Mouse (Mus musculus) limb, embryonic 11.5 days (tissue): ENCODE measurements around the gene 6820408C15Rik. TPM values are rescaled to one million over a fixed set of nuclear protein-coding genes. Genes with fewer than 3 reads are reported as not detected.

Experiments
- ATAC-seq: fragments of 200-750 bp; cut with Nextera tagmentation; 2 replicates; pipeline ENCODE4 v1.8.0; 2017; ENCODE audit warnings: low read depth; ENCODE audit not compliant: insufficient number of reproducible peaks, low FRiP score, low TSS enrichment
- DNase-seq: peaks from one replicate; pipeline ENCODE4 v3.0.0-alpha.2; 2015; ENCODE audit warnings: low spot score
- H3K27ac ChIP-seq: fragments of 300-500 bp; sonication (generic); replicated peaks from 2 replicates; pipeline ENCODE4 v1.5.1; 2014; ENCODE audit warnings: low read depth, mild to moderate bottlenecking, low read length
- H3K27me3 ChIP-seq: fragments of 300-500 bp; sonication (generic); 2 replicates; pipeline ENCODE4 v1.6.1; 2014; ENCODE audit warnings: mild to moderate bottlenecking, low read length, mixed read lengths; ENCODE audit not compliant: control insufficient read depth, insufficient read depth
- H3K36me3 ChIP-seq: fragments of 300-500 bp; sonication (generic); 2 replicates; pipeline ENCODE4 v1.6.1; 2014; ENCODE audit warnings: mild to moderate bottlenecking, low read length, moderate library complexity, mixed read lengths; ENCODE audit not compliant: control insufficient read depth, insufficient read depth
- H3K4me1 ChIP-seq: fragments of 300-500 bp; sonication (generic); 2 replicates; pipeline ENCODE4 v1.6.1; 2014; ENCODE audit warnings: low read length, mixed read lengths; ENCODE audit not compliant: control insufficient read depth, insufficient read depth
- H3K4me2 ChIP-seq: fragments of 300-500 bp; sonication (generic); 2 replicates; pipeline ENCODE4 v1.6.1; 2014; ENCODE audit warnings: low read depth, mild to moderate bottlenecking, moderate library complexity; ENCODE audit not compliant: severe bottlenecking
- H3K4me3 ChIP-seq: fragments of 300-500 bp; sonication (generic); 2 replicates; pipeline ENCODE4 v1.5.1; 2014; ENCODE audit warnings: low read depth, low read length
- H3K9ac ChIP-seq: fragments of 300-500 bp; sonication (generic); 2 replicates; pipeline ENCODE4 v1.6.1; 2014; ENCODE audit warnings: mild to moderate bottlenecking, low read length
- H3K9me3 ChIP-seq: fragments of 300-500 bp; sonication (generic); 2 replicates; pipeline ENCODE4 v1.6.1; 2016; ENCODE audit warnings: low read length; ENCODE audit not compliant: control insufficient read depth
- WGBS: fragments of 180-500 bp; shearing (Covaris S2); extraction: QIAGEN DNeasy Blood & Tissue Kit; methylation state at CpG from one replicate; pipeline ENCODE4 v1.1.7; 2014; 5-methylcytosine and 5-hydroxymethylcytosine counted together
- polyA plus RNA-seq: library from polyadenylated mRNA; unstranded; fragments of >200 nt; fragmentation: Nextera tagmentation; extraction: Ambion mirVana; gene quantifications from 2 replicates; pipeline ENCODE4 v1.2.1, GENCODE M21; 2014

The 6820408C15Rik gene
- polyA plus RNA-seq, 1 experiment from 2014 or later: 0.15 TPM

DNA sequence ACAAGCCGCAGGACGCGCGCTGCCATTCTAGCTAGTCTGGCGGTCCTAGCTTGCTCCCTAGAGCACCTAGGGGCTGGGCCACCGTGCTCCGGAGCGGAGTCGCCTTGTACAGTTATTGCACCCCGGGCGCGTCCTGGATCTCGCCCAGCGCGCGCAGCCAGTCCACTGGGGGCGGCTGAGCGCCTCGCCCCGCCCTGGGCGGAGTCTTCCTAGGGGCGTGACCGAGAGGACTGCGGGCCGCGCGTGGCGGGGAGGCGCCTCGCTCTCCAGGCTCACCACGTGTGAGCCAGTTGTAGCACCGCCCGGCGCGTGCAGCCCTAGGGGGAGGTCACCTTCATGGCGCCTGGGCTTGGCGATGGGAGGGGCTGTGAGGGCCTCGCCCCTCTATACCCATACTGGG is 16.7 kb upstream of the 6820408C15Rik start:
- Histone ChIP-seq H3K4me3 (peak overlapping the region; percentile 88), H3K4me2 (peak overlapping the region; percentile 58), H3K4me1 (peaks cover 19% of the 10 kb centered on the region), H3K27ac (peak overlapping the region; percentile 99), H3K36me3 (no peaks in the 10 kb centered on the region), H3K9me3 (no peaks in the 10 kb centered on the region), H3K9ac (peak overlapping the region; percentile 31), H3K27me3 (no peaks in the 10 kb centered on the region)
- ATAC-seq: peak; percentile 86
- under 1% methylated on average over 38 of the region's 38 CpGs for WGBS
- DNase-seq: peak; percentile 95

DNA sequence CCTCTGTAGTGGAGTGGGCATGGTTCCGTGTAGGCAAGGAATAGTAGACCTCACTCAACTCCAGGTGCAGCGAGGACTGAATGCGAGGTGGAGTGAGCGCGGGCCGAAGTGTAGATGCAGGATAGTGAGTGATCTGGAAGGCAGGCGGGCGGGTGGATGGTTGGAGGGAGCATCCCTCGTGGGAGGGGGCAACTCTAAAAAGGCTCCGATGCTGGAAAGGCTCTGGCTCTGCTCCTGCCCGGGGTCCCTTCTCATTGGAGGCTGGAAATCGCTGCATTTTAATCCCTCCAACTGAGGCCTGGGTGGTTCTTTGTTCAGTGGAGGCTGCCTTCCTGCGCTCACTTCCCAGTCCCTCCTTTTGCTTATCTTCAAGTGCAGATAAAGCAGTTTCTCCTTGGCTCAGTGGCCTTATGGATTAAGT is 16.3 kb upstream of the 6820408C15Rik start:
- 2% methylated on average over 13 of the region's 13 CpGs for WGBS
- no peak; the same call in 1 of the 2 replicates for ATAC-seq
- DNase-seq: no peak

DNA sequence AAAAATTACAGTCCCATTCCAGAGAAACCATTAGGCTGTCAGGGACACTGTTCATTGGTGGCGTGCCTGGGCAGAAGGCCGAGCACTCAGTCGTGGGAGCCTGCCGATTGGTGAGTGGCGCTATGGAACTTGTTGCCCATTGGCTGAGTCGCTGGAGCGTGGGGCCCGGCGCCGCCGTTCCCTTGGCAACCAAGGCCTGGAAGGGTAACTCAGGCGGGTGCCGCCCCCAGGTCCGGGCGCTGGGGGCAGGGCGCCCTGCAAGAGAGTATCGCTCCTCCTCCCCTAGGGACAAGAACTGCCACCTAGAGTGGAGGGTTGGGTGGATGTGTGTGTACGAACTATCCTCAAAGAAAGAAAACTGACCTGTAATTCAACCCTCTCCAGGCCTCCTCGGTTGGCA is 9.3 kb upstream of the 6820408C15Rik start:
- H3K36me3 ChIP-seq: no peaks in the 10 kb centered on the region
- DNase-seq (peak; percentile 96), ATAC-seq (peak; percentile 92)
- peak overlapping the region; percentile 48 for H3K4me2 ChIP-seq
- under 1% methylated on average over 19 of the region's 19 CpGs for WGBS
- peak overlapping the region; percentile 5; the same call in 1 of the 2 replicates for H3K27ac ChIP-seq
- H3K9me3 ChIP-seq: no peaks in the 10 kb centered on the region
- H3K4me1 ChIP-seq: peaks cover 22% of the 10 kb centered on the region
- H3K9ac ChIP-seq: no peak overlapping the region; the same call in 1 of the 2 replicates
- peak overlapping the region; percentile 28 for H3K4me3 ChIP-seq
- H3K27me3 ChIP-seq: no peaks in the 10 kb centered on the region

More for the DNA sequence above, 16.3 kb upstream of the 6820408C15Rik start:
- peak overlapping the region; percentile 72 for H3K9ac ChIP-seq
- no peaks in the 10 kb centered on the region for H3K36me3 ChIP-seq
- no peaks in the 10 kb centered on the region for H3K27me3 ChIP-seq
- H3K4me1 ChIP-seq: peaks cover 15% of the 10 kb centered on the region
- peak overlapping the region; percentile 88 for H3K4me3 ChIP-seq
- no peaks in the 10 kb centered on the region for H3K9me3 ChIP-seq
- peak overlapping the region; percentile 58 for H3K4me2 ChIP-seq
- H3K27ac ChIP-seq: peak overlapping the region; percentile 99

DNA sequence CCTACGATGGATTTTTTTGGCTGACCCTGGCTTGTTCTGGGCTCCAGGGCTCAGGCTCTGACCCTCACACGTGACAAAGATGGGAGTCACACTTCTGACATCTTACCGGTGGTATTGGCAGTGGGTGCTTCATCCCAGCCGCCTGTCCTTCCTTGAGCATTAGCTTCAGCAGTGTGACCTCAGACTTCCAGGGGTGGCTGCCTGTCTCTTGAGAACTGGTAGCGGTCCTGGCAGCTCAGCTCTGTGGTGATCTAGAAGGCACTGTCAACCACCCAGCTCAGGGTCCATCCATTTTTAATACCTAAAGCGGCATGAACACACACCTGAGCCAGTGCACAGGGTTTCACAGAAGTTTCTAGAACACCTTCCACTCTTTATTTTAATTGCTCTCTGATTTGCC is 5.6 kb upstream of the 6820408C15Rik start:
- Histone ChIP-seq H3K4me3 (no peak overlapping the region), H3K4me1 (peaks cover 30% of the 10 kb centered on the region), H3K9me3 (no peaks in the 10 kb centered on the region), H3K27ac (peak overlapping the region; percentile 98), H3K4me2 (no peak overlapping the region), H3K36me3 (no peaks in the 10 kb centered on the region), H3K27me3 (no peaks in the 10 kb centered on the region), H3K9ac (no peak overlapping the region)
- no peak for DNase-seq
- ATAC-seq: no peak
- 82% methylated on average over 6 of the region's 6 CpGs for WGBS

DNA sequence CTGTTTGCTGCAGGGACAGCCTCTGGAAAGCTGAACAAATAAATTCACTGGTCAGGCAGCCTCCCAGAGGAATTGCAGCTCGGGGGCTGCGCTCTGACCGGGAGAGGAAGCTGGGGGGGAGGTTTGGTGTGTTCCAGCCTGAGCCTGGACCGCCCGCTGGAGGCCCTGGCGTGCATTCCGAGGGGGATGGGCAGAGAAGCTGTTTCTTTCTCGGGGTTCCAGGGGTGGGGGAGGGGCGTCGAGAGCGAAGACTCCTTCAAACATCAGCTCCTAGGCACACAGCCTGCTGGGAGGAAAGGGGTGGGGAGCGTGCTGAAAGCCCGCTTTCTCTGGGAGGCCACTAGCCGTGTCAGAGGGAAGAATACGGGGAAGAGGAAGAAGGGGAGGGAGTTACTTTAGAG is 4.4 kb upstream of the 6820408C15Rik start:
- WGBS: 1% methylated on average over 15 of the region's 15 CpGs
- peaks cover 32% of the 10 kb centered on the region for H3K4me1 ChIP-seq
- ATAC-seq (peak; percentile 83), DNase-seq (peak; percentile 94)
- peak overlapping the region; percentile 56 for H3K9ac ChIP-seq
- peak overlapping the region; percentile 92 for H3K4me2 ChIP-seq
- no peaks in the 10 kb centered on the region for H3K27me3 ChIP-seq
- H3K36me3 ChIP-seq: no peaks in the 10 kb centered on the region
- H3K9me3 ChIP-seq: no peaks in the 10 kb centered on the region
- peak overlapping the region; percentile 94 for H3K4me3 ChIP-seq
- H3K27ac ChIP-seq: peak overlapping the region; percentile 98

DNA sequence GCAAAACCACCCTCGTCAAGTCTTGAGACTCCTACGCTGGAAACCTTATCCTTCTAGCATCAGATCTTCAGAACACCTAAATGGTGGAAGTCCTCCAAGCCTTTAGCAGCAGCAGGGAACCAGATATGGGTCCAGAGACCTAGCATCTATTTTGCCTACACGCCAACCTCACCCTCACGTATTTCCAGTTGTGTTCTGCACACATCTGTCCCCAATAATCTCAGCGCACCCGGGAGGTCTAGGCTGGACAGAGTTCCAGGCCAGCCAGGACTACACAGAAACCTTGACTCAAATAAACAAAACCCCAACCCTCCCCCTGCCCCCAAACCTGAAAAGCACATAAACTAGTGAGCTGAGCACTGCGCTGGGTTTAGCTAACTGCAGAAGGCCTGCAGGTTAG is 3.9 kb upstream of the 6820408C15Rik start:
- ATAC-seq: no peak
- H3K4me2 ChIP-seq: peak overlapping the region; percentile 92
- H3K9ac ChIP-seq: peak overlapping the region; percentile 56
- peak overlapping the region; percentile 94 for H3K4me3 ChIP-seq
- peak; percentile 70 for DNase-seq
- H3K36me3 ChIP-seq: no peaks in the 10 kb centered on the region
- H3K27me3 ChIP-seq: no peaks in the 10 kb centered on the region
- peak overlapping the region; percentile 98 for H3K27ac ChIP-seq
- peaks cover 30% of the 10 kb centered on the region for H3K4me1 ChIP-seq
- peaks cover 4% of the 10 kb centered on the region; the same call in 1 of the 2 replicates for H3K9me3 ChIP-seq
- under 1% methylated on average over 7 of the region's 7 CpGs for WGBS

DNA sequence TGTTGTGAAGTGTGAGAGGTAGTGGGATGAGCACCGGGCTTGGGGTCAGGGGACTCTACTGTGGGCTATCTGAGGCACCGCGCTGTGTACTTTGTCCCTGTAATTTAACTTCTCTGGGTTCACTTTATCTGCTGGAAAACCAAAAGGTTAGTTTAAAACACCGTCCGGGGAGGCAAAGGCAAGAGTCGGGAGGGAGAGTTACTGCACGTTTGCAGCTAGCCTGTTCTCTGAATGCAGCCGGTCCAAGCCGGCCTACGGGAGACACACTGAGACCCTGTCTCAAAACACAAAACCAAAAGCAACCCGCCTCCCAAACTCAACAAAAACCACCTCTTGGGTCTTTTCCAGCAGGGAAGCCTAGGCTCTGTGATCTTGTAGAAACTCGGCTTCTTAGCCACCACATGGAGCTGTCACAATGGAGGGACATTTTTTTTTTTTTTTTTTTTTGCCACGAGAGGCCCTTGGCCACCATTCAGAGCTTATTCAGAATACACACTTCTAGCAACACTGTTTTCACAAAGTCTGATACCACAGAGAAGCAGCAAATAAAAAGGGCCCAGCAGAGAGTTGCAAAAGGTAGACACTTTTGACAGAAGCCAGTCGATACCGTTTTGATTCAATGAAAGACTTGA is 2.7 kb upstream of the 6820408C15Rik start:
- DNase-seq (no peak), ATAC-seq (no peak)
- peak overlapping the region; percentile 94 for H3K4me3 ChIP-seq
- H3K27ac ChIP-seq: peak overlapping the region; percentile 98
- H3K9ac ChIP-seq: peak overlapping the region; percentile 77
- no peaks in the 10 kb centered on the region for H3K27me3 ChIP-seq
- H3K4me2 ChIP-seq: peak overlapping the region; percentile 92
- WGBS: 4% methylated on average over 15 of the region's 15 CpGs
- H3K36me3 ChIP-seq: no peaks in the 10 kb centered on the region
- H3K4me1 ChIP-seq: peaks cover 28% of the 10 kb centered on the region
- peaks cover 4% of the 10 kb centered on the region; the same call in 1 of the 2 replicates for H3K9me3 ChIP-seq

DNA sequence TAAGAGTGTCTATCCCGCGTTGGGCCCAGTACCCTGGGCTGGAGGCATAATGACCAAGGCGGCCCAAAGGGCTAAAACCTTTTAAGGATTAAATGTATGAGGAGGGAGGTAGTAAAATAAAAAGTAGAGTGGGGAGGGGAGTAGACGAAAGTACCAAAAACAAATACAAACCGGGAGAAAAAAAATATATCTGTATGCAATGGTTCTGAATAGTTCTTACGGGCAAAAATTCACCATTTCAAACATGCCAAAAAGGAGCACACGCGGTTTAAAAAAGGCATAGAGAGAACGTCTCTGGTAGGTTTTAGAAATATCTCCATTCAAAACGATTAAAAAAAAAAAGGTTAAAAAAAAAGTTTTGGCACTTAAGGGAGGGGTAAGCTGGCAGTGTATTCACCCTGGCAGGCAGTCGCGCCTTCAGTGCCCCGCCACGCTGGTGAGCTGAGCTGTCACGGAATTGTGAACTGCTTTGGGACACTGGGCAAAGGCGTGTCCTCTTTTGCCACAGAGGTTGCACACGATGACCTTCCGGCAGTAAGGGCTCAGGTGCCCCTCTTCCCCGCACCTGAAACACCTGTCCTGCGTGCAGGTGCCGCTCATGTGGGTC is 2.1 kb upstream of the 6820408C15Rik start:
- Histone ChIP-seq H3K4me3 (peak overlapping the region; percentile 94), H3K36me3 (no peaks in the 10 kb centered on the region), H3K9ac (peak overlapping the region; percentile 90), H3K4me1 (peaks cover 28% of the 10 kb centered on the region), H3K27ac (peak overlapping the region; percentile 98), H3K4me2 (peak overlapping the region; percentile 92), H3K27me3 (no peaks in the 10 kb centered on the region), H3K9me3 (peaks cover 4% of the 10 kb centered on the region; the same call in 1 of the 2 replicates)
- ATAC-seq: no peak
- DNase-seq: no peak
- WGBS: 3% methylated on average over 21 of the region's 21 CpGs
